Mouse (Mus musculus): Measurements from ENCODE around the gene Commd4.

- TF ChIP-seq GATA1 (IDR thresholded peaks at IDR 0.05; ENCODE audit: low read length) (no peak), TAL1 (IDR thresholded peaks at IDR 0.05; ENCODE audit: low read length) (no peak)
Measured at GRCm38 (mm10) chr9:57129641-57130040, 28.5 kb downstream of the Commd4 start.

Data from erythroblast, embryonic 14.5 days (primary cell).